Mouse (Mus musculus) cerebellum, postnatal 14 days (tissue): ENCODE data around the gene Plaur.

Source experiments
- DNase-seq, 2 experiments: peaks; one replicate each; pipeline ENCODE4 v3.0.0; 2021; ENCODE audit warnings: mixed read lengths in 2 of 2

Gene Plaur

DNA sequence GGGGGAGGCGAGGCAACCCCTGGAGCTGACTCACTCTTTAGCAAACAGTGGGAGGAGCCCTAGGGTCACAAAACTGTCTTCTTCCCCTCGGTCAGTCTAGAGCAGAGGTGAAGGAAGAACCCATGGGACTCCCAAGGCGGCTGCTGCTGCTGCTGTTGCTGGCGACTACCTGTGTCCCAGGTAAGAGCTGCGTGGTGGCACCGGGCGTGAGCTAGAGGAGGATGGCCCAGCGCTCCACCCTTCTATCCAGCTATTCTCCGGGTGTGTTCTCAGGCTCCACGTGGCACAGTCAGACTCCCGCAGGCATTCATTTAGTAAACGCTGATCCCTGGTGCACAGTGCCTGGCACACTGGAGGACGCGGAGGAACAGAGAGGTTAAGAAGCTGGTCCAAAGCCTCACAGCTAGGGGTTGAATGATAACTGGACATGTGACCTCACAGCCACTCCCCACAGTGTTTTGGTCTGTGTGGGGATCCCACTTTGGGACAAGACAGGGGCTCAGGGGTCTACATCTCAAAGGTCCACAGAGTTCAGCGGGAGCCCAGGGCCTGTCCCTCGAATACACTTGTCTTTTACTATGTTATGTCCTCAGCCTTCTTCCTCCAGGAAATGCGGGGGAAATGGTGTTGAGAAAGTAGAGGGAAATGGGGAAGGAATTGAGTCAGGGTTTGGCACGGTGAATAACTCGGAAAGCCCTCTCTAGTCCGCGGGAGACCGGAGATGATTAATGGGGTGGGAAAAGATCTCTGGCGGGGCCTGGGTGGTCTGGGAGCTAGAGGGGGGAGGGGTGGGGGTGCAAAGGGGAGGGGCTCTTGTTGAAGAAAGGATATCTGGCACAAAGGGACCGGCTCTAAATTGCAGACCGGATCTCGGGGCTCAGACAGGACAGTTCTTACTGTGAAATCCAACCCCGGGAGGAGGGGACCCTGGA is at the start of gene Plaur:
TSS of gene Plaur (plus strand) at position 97 of the 932 bp plus-strand sequence.
- DNase-seq, result no peak

DNA sequence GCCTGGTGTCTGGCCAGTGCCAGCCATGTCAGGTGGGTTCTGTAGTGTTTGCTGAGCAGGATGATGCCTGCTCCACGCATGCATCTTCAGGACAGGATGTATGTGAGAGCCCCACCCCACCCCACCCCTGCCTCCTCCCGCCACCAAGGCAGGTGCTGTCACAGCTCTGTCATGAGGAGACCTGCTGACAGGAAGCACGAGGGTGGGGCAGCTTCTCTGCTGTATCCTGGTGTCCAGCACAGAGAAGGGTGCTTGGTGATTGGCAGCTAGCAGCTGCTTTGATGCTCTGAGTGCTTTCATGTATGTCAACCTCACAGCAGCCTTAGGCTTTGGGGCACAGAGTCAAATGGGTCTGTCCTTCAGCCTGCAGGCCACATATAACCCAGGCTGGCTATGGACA is 48.7 kb upstream of the Plaur start:
- DNase-seq, result no peak

DNA sequence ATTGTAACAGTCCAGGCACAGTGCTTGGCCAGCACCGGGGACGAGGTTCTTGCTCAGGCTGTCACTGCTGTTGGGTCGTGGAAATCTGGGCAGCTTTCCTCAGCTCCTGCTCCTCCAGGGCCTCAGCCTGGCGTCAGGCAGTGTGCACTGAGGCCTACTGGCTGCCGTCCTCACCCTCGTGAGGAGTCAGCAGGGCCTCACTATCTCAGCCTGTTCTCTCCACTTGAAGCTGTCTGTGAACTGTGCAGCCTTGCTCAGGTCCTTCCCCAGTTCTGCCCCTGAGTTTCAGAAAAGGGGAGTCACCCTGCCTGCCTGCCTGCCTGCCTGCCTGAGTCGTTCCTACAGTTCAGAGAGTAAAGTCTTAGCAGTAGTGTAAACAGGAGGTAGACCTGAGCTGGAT is 47.0 kb upstream of the Plaur start:
- DNase-seq, result peak in 1 of 2 experiments; percentile 13

DNA sequence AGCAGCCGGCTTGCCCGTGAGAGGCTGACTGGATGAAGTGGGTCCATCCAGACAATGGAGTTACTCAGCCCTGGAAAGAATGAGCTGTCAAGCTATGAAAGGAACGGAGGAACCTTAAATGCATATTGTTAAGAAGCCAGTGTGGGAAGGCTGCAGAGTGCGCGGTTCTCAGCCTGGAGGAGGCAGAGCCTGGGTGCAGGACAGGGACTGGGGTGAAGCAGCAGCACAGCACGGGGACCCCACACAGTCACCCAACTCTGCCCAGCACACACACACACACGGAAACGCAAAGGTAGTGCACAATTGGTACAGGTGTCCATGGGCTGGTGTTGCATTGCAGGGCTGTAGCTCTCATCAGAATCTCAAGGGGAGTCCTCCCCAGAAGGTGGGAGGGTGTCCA is 42.7 kb upstream of the Plaur start:
- DNase-seq, result no peak

DNA sequence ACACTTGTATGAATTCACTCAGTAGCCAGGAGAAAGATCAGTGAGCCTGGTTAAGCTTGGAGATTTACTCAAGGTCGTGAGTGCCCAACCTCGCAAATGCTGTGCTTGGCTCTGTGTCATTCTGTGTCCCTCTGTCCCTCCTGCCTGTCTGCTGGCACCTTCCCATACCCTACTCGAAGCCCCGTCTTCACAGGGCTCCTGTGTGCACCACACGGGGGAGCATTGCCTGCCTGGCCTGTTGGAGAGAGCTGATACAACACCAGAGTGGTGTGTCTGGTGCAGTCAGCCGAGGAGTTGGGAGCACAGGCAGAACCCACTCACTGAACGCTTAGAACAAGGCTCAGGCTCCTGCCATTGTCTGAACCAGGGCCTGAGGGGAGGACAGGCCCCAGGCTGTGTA is 40.6 kb upstream of the Plaur start:
- no peak for DNase-seq

DNA sequence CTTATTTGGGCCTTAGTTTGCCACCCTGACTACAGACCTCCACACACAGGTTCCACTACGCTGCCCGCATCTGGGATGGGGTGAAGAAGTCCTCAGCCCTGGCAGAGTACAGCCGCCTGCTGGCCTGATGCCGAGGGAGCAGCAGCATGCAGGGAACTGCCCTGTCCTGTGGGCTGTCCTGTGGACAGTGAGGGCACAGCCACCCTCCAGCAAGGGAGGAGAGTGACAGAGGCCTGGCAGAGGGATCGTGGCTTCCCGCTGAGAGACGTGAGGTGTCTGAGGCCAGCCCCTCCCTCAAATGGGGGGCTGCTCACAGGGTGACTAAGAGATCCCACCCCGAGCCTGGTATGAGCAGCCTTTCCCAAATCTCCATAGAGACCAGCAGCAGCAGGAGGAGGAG is 40.0 kb upstream of the Plaur start:
- DNase-seq, result peak in 1 of 2 experiments; percentile 76

DNA sequence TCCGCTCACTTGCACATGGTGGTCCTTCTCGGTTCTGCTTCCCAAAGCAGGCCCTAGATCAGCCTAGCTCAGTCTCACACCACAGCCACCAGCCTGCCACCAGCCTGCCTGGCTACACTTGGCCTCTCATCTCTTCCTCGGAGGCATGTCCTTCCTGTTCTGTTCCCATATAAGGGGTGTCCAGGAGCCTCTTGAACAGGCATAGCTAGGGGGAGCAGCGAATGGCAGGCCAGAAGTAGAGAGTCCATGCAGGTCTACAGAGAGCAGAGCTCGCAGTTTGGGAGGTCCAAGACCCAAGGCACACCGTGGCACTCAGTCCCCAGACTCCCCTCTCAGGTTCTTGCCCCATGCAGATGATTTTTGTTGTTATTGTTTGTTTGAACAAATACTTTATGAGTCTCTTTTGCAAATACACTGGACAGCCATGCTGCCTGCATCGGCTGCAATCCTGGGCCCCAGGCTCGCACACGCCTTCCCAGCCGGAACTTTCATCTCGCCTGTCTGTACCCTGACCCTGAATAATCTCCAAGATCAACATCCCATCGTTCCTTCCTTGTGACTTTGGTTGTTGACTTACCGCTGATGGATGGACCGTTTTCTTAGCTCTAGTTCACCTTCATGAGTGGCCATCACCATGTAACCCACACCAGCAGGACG is 39.0 kb upstream of the Plaur start:
- no peak for DNase-seq

DNA sequence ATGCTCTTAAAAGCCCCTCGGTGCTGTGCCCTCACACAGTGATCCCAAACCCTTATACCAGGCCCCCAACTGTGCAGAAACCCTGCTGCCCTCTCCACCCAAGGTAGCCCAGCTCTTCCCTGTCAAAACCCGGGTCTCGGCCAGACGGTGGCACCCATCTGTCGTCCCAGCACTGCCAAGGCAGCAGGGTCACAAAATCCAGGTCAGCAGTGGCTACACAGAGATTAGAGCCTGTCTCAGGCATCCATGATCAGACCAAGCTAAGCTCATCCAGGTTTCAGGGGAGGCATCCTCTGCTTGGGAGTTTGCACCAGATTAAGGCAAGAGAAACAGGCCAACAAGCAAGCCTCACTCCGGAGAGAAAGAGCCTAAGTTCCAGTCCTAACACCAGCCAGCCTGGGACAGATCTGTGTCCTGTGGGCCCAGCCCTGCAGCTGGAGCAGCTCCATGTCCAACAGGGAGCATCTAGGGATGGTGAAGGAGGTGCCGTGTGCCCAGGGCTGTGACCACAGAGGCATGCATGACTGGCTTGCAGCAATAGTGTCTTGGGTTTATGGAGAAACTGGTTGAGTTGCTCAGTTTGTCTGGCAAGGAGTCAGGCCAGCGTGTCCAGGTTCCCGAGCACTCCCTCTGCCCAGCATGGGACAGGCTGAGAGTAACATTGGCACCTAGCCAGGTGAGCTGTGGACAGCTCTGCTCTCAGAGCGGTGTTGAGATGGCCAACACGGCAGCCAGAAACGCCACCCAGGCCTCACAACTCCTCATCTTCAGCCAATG is 38.1 kb upstream of the Plaur start:
- DNase-seq, result peak; percentile 84 to 85

DNA sequence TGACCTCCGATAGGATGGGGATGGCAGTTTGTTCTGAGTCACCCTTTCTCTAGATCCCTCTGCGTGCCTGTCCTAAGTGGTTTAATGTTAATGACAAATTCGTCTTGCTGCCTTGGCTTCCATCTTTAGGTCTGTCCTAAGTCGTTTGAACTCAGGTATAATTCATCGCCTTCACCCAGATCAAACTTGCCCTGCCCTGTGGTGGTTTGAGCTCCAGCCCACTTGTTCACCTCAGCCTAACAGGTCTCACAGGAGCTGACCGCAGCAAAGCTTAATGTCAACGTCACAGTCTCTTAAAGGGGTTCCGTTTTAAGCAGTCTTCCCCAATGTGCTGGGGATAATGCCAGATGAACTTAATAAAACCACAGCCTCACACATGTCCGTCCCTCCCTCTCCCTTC is 36.4 kb upstream of the Plaur start:
- no peak for DNase-seq

DNA sequence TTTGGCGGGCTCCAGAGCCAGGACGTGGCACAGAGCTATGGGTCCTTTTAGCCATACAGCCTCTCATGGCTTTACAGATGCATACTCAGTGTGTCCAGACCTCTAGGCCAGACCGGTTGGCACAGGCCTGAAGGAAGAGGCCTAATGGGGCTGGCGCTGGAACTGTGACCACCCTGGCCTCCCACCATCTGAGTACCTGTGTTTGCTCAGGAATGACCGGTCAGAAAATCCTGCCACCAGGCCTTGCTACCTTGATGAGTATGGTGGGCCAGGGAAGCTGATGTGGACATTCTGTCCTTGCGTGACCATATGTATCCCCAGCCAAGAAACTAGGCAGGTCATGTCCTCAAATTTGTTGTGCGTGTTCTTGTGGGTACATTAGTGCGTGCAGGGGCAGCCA is 35.1 kb upstream of the Plaur start:
- DNase-seq, result no peak

DNA sequence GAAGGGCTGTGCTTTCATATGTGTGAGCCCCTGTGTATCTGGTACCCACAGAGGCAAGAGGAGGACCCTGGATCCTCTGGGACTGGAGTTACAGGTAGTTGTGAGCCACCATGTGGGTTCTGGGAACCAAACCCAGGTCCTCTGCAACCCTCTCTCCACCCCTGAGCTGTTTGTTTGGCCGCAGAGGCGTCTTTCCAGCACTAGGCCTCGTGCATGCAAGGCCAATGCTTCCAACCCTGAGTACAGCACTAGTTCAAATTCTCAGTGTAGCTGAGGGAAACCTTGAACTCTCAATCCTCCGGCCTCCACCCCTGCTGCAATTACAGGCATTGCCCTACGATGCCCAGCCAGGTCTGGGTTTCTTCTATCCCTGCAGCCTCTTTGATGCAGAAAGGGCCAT is 33.6 kb upstream of the Plaur start:
- peak in 1 of 2 experiments; percentile 53 for DNase-seq

DNA sequence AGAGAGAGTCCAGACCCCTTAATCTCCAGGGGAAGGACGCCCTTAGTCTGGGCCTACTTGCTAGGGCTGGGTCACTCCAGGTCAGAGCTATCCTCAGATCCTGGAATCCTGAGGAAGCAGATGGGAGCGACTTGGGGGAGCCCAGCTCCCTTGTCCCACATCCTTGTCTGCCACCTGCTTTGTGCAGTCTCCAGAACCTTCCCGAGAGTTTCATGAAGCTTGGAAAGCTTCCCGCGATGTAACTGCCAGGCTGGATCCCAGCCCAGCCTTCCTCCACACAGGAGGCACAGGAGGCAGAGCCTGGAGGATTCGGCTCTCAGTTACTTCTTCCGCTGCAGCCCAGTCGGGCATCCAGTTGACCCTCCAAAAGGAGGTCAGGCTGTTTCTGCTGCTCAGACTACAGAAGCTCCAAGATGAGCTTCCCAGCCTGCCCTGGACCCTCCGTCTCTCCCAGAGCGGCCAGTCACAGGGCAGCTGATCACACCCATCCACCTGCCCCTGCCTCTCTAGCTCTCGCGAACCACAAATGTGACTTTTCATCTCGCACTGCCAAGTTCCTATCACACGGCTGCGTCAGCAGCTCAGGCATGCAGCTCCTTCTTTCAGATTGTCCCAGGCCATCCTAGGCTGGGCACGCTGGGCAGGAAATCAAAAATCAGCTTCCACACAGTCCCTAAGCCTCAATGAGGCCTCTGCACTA is 32.7 kb upstream of the Plaur start:
- peak; percentile 93 to 96 for DNase-seq

DNA sequence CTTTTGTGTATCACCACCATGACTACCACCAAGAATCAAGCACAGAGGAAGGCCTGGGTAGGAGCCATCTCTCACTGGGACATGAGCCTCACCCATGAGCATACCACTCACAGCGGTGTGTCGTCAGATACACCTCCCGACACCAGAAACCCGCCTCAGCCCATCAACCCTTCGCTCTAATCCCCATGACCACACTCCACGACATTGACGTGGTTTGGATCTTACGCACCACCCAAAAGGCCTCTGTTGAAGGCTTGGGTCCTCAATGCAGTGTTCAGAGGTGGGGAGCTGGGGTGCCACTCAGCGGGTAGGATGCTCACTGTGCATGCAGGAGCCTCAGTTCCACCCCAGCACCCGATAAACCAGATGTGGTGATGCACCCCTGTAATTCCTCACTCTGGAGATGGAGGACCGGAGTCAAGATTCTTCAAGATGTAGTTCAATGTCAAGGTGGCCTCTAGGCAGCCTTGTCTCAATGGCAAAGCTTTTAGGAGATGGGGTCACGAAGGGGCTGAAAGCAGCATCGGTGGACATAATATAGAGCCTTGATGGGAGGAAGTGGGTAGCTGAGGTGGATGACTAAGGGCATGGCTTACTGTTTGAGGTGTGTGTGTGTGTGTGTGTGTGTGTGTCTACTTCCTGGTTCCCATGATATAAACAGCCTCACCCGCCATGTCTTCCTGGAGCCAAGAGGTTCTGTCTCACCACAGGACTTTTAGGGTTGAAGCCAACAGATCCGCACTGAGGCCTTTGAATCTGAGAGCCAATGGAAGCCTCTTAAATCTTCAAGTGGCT is 31.5 kb upstream of the Plaur start:
- DNase-seq, result peak in 1 of 2 experiments; percentile 45

DNA sequence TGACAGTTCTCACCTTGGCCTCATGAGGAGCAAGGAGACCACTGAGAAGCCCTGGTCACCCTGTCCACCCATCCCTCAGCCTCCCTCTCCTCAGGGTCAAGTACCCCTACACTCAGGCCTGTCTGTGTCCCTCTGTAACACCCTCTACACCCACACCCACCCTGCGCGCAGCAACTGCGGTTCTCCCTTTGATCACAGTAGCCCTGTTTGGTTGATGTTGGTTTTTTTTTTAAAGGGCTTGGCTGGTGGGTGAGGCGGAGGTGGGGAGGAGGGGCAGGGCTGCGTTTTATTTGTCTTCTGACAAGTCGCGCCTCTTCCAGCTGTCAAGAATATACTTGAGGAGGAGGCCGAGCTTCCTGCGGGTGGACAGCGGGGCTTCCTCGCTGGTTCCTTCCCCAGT is 30.6 kb upstream of the Plaur start:
- no peak for DNase-seq

DNA sequence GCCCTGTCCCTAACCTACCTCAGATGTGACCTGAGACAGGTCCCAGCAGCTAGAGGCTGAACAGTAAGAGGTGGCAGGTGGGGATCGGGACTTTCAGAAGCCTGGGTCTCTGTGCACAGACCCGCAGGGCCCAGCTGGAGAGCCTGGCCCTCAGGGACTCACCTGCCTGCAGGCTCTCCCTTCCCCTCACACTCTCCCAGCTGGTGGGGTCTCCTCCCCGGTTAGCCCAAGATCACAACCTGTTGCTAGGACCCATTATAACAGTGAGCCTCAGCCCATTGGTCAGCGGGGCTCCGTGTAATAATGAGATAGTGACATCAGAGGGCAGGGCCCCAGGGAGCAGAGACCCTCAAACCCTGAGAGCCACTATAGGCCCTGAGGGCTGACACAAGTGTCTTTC is 27.0 kb upstream of the Plaur start:
- DNase-seq, result no peak

DNA sequence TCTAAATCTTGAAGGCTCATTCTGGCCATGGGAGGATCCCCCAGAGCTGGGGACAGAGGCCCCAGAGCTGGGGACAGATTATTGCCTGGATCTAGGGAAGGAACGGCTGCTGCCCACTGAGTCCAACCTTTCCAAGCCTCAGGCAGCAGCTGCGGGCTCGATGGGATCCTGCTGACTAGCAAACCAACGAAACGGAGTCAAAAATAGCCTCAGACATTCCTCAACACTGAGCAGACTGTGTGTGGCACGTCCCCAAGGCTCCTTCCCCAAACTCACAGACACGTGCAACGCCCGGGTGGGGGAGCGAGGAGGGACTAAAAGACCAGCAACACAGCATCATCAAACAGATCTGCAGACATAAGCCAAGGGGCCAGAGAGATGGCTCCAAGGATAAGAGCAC is 24.3 kb upstream of the Plaur start:
- DNase-seq, result peak; percentile 80 to 84

DNA sequence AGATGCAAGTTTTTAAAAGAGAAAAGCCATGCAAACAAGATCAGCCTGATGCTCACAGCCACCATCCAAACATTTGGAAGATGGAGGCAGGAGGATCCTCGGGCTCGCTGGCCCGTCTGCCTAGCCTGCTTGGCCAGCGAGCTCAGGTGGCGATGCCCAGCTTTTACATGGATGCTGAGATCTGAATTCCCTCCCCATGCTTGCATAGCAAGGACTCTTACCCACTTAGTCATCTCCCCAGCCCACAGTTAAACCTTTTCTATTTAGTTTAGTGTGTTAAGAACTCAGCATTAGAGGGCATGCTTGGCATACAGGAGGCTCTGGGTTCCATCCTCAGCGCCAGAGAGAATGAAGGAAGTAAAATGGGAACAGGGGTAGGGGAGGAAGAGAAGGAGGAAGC is 23.1 kb upstream of the Plaur start:
- no peak for DNase-seq

DNA sequence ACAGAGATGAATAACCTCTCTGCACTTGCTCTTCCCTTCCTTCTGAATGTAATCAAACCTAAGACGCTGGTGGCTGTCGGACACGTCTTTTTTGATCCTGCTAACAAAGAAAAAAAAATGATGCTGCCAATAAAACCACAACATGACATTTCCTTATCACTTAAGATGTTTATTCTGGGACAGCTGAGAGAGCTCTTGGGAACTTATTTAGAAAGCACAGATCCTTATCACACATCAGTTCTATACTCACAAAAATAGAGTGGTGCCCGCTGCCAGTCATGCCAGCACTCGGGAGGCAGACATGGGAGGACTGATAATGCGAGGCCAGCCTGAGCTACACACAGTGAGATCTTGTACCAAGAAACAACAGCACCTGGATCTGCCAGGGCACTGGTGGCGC is 22.4 kb upstream of the Plaur start:
- DNase-seq, result no peak

DNA sequence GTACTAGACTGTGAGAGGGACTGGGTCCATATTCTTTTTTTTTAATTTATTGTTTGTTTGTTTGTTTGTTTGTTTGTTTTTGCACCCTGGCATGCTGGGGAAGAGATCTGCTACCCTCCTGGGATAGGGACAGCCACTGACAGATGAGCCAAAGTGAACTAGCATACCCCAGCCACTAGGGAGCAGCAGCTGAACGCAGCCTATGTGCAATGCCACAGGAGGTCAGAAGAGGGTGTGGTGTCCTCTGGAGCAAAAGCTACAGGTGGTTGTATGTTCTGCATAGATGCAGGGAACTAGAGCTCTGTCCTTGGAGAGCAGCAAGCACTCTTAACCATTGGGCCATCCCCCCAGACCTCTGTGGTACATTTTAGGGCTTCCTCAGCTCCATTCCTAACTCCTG is 20.5 kb upstream of the Plaur start:
- peak; percentile 71 to 82 for DNase-seq

DNA sequence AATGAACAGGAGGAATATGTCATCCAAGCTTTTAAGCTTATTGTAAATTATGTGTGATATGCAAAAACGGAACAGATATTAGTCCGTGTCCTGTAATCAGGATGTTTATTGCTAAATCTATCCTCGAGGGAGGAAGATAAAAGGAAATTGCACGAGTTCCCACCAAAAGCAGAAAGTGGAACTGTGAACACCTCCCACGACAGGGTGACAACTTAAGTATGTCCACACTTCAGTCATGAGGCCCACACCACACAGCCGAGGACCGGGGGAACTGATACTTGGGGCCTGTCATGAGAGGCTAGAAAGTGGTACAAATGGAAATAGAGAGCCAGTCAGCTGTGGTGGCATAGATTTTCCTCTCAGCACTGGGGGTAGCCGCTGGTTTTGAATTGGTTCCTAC is 20.0 kb upstream of the Plaur start:
- DNase-seq, result no peak

DNA sequence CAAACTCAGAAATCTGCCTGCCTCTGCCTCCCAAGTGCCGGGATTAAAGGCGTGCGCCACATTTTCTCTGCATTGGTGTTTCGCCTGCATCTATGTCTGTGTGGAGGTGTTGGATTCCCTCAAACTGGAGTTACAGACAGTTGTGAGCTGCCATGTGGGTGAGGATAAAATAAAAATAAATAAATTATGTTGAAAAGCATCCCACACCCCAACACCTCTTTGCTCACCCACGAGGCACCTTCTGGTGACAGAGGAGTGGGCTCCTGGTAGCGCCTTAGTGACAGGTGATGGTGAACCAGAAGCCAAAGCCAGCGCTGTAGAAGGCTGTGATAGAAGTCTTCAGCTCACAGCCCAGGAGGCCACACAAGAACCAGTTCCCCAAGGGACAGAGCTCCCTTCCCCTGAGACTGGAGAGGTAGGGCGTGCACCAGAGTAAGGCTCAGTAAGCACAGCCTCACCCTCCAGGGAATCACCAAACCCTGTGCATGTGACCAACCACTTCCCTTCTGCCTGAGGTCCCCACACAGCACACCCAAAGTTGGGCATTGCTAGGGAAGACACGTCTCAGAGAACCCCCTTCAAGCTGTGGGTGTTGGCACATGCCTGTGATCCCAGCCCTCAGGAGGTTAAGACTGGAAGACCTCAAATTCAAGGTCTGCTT is 16.9 kb upstream of the Plaur start:
- DNase-seq, result no peak
